Comparison of ENCODE assay signal across 18 mouse cellular contexts in the genomic region with DNA sequence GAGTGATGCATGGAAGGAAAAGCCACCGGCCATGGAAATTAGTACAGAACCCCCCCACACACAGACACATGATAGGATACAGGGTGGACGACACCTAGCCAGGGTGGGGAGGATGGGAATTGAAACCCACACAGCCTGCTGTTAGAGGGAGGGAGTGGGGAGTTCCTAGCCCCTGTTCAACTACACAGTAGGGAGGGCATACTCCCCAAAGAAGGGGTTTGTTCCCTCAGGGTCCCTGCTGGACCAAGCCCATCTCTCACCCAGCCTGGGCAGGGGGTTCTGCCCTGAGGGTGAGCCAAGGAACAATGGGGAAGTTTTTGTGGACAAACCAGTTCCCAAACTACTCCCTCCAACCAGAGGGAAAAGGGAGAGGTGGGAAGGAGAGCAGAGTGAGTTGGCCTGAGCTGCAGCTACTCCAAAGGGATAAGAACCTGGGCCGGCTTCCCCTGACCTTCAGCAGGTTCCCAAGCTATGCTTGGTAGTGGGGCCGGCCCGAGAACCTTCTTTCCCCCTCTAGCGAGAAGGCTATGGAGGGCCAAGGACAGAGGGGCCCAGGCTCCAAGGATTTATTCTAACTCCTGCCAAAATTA. TPM values are rescaled to one million over a fixed set of nuclear protein-coding genes. Genes with fewer than 3 reads are reported as not detected.
DNase-seq lines count a peak whose midpoint lies in the region; ATAC-seq and TF ChIP-seq lines count a peak whose summit lies in the region.
"Had no signal": no experiment of that assay in that cellular context is flagged by ENCODE, and none has a peak within 500 bp of the region (broad histone marks: within the 10 kb centered on the region; RNA-seq: fewer than 3 reads in every experiment).

No protein-coding gene starts in this region.

- no peak overlapping the region for H3K27ac ChIP-seq in heart, embryonic 11.5 days (ENCODE audit: low read depth, low read length)
- peak overlapping the region; percentile 85 for H3K27ac ChIP-seq in liver, embryonic 13.5 days
- no peak overlapping the region for H3K27ac ChIP-seq in liver, embryonic 11.5 days (ENCODE audit: low read depth, low read length)
- H3K27ac ChIP-seq in limb, embryonic 13.5 days: peak overlapping the region; percentile 44; the same call in 1 of the 2 replicates
- H3K27ac ChIP-seq: forebrain, embryonic 15.5 days; layer of hippocampus, adult 2 months; stomach, postnatal 0 days had no signal

- H3K9ac ChIP-seq in heart, embryonic 11.5 days (ENCODE audit: low read depth, low read length): 0 out of 2 replicates have a peak overlapping the region, but pooled peaks have one; percentile 43
- H3K9ac ChIP-seq in liver, embryonic 13.5 days: no peak overlapping the region
- H3K9ac ChIP-seq in liver, embryonic 11.5 days (ENCODE audit: low read depth, low read length): no peak overlapping the region
- H3K9ac ChIP-seq in limb, embryonic 13.5 days: 0 out of 2 replicates have a peak overlapping the region, but pooled peaks have one; percentile 25
- H3K9ac ChIP-seq: forebrain, embryonic 15.5 days; limb, embryonic 12.5 days had no signal

- intact Hi-C loops in left cerebral cortex, postnatal 4 days (cut with DNase I): no loop called here

- DNase-seq in heart, adult 8-10 months (ENCODE audit: low spot score): no peak
- no peak for DNase-seq in liver, embryonic 13.5 days
- no peak for DNase-seq in liver, embryonic 11.5 days (ENCODE audit: low spot score)
- no peak for DNase-seq in left cerebral cortex, postnatal 4 days
- DNase-seq: B cell, adult 2 months; gastrocnemius, postnatal 36 days; lung, adult 18-20 months; thymus, postnatal 25 days had no signal

- no peak overlapping the region for H3K4me3 ChIP-seq in heart, embryonic 11.5 days (ENCODE audit: low read depth, low read length)
- no peak overlapping the region for H3K4me3 ChIP-seq in liver, embryonic 13.5 days (replicated peaks)
- no peak overlapping the region for H3K4me3 ChIP-seq in liver, embryonic 11.5 days (ENCODE audit: low read depth, low read length)
- peak overlapping the region; percentile 10; the same call in 1 of the 2 replicates for H3K4me3 ChIP-seq in E14TG2a.4 (replicated peaks; ENCODE audit: low read length)
- no peak overlapping the region for H3K4me3 ChIP-seq in limb, embryonic 13.5 days
- H3K4me3 ChIP-seq: erythroblast, embryonic 14.5 days; forebrain, embryonic 15.5 days; layer of hippocampus, adult 2 months; limb, embryonic 12.5 days had no signal

- TF ChIP-seq CTCF in E14TG2a.4 (conservative IDR thresholded peaks at IDR 0.05; ENCODE audit: low read length): no peak

- H3K36me3 ChIP-seq in heart, embryonic 11.5 days (ENCODE audit: control insufficient read depth, insufficient read depth, low read length): peaks cover 34% of the 10 kb centered on the region
- H3K36me3 ChIP-seq in liver, embryonic 13.5 days: peaks cover 74% of the 10 kb centered on the region
- H3K36me3 ChIP-seq in liver, embryonic 11.5 days (ENCODE audit: control insufficient read depth, insufficient read depth, low read length): peaks cover 43% of the 10 kb centered on the region
- peaks cover 86% of the 10 kb centered on the region for H3K36me3 ChIP-seq in E14TG2a.4 (ENCODE audit: insufficient read depth, low read length)
- H3K36me3 ChIP-seq in limb, embryonic 13.5 days: peaks cover 72% of the 10 kb centered on the region

- no peak overlapping the region for H3K4me2 ChIP-seq in heart, embryonic 11.5 days
- H3K4me2 ChIP-seq in liver, embryonic 13.5 days: no peak overlapping the region
- H3K4me2 ChIP-seq in liver, embryonic 11.5 days: no peak overlapping the region
- H3K4me2 ChIP-seq in limb, embryonic 13.5 days (replicated peaks): no peak overlapping the region
- H3K4me2 ChIP-seq: forebrain, embryonic 15.5 days; limb, embryonic 12.5 days had no signal

- 49% methylated on average over 6 of the region's 6 CpGs for WGBS in heart, embryonic 11.5 days (ENCODE audit: insufficient replicate concordance)
- WGBS in liver, embryonic 13.5 days (ENCODE audit: insufficient replicate concordance): 81% methylated on average over 6 of the region's 6 CpGs
- 70% methylated on average over 6 of the region's 6 CpGs for WGBS in liver, embryonic 11.5 days
- 61% methylated on average over 6 of the region's 6 CpGs for WGBS in limb, embryonic 13.5 days

- no peak for ATAC-seq in heart, embryonic 11.5 days (replicated peaks; ENCODE audit: insufficient number of reproducible peaks, low FRiP score, low TSS enrichment)
- no peak for ATAC-seq in liver, embryonic 13.5 days (ENCODE audit: low read depth)
- ATAC-seq in liver, embryonic 11.5 days (replicated peaks; ENCODE audit: low FRiP score): no peak
- ATAC-seq in limb, embryonic 13.5 days (ENCODE audit: low FRiP score, low read depth): no peak
- ATAC-seq: forebrain, embryonic 15.5 days had no signal

- no peaks in the 10 kb centered on the region for H3K9me3 ChIP-seq in heart, embryonic 11.5 days (replicated peaks; ENCODE audit: control insufficient read depth, low read length)
- no peaks in the 10 kb centered on the region for H3K9me3 ChIP-seq in liver, embryonic 13.5 days (replicated peaks)
- no peaks in the 10 kb centered on the region for H3K9me3 ChIP-seq in liver, embryonic 11.5 days (ENCODE audit: control insufficient read depth, low read length)
- no peaks in the 10 kb centered on the region for H3K9me3 ChIP-seq in E14TG2a.4 (ENCODE audit: low read length)
- no peaks in the 10 kb centered on the region for H3K9me3 ChIP-seq in limb, embryonic 13.5 days
- H3K9me3 ChIP-seq: forebrain, embryonic 15.5 days; G1E; limb, embryonic 12.5 days had no signal

- peaks cover 10% of the 10 kb centered on the region for H3K4me1 ChIP-seq in heart, embryonic 11.5 days (ENCODE audit: control insufficient read depth, insufficient read depth, low read length)
- peaks cover 55% of the 10 kb centered on the region for H3K4me1 ChIP-seq in liver, embryonic 13.5 days (replicated peaks)
- peaks cover 16% of the 10 kb centered on the region for H3K4me1 ChIP-seq in liver, embryonic 11.5 days (replicated peaks; ENCODE audit: control insufficient read depth, insufficient read depth, low read length)
- peaks cover 88% of the 10 kb centered on the region for H3K4me1 ChIP-seq in E14TG2a.4 (replicated peaks; ENCODE audit: low read depth, low read length)
- H3K4me1 ChIP-seq in limb, embryonic 13.5 days: peaks cover 26% of the 10 kb centered on the region

- H3K27me3 ChIP-seq in heart, embryonic 11.5 days (ENCODE audit: control insufficient read depth, insufficient read depth, low read length): no peaks in the 10 kb centered on the region
- no peaks in the 10 kb centered on the region for H3K27me3 ChIP-seq in liver, embryonic 13.5 days
- H3K27me3 ChIP-seq in liver, embryonic 11.5 days (replicated peaks; ENCODE audit: control insufficient read depth, insufficient read depth, low read length): no peaks in the 10 kb centered on the region
- no peaks in the 10 kb centered on the region for H3K27me3 ChIP-seq in E14TG2a.4 (ENCODE audit: insufficient read depth, low read length)
- H3K27me3 ChIP-seq in limb, embryonic 13.5 days: no peaks in the 10 kb centered on the region
- H3K27me3 ChIP-seq: forebrain, embryonic 15.5 days; limb, embryonic 12.5 days had no signal

RNA-seq across cellular contexts. Expression of gene Tmub2, which starts 4.9 kb away (rescaled TPM):
- polyA plus RNA-seq in heart, embryonic 11.5 days (2014; fragmentation: Nextera tagmentation; extraction: Ambion mirVana): 40.1 and 40.5 TPM in 2 replicates
- total RNA-seq in heart, adult 8-10 months (2022): 10 to 100 TPM; 27.0 to 28.1 (median 27.6) TPM
- 22.8 and 24.9 TPM in 2 replicates for polyA plus RNA-seq in liver, embryonic 13.5 days (2015; fragmentation: Nextera tagmentation; extraction: Ambion mirVana)
- polyA plus RNA-seq in liver, embryonic 11.5 days (2014; fragmentation: Nextera tagmentation; extraction: Ambion mirVana): 41.6 and 44.8 TPM in 2 replicates
- 52.8 and 57.3 TPM in 2 replicates for polyA plus RNA-seq in limb, embryonic 13.5 days (2015; fragmentation: Nextera tagmentation; extraction: Ambion mirVana)
- 10 to 100 TPM; 53.6 to 56.1 TPM for total RNA-seq in left cerebral cortex, postnatal 4 days (2021)

RNA-seq across cellular contexts. Expression of gene Atxn7l3, which starts 6.8 kb away (rescaled TPM):
- polyA plus RNA-seq in heart, embryonic 11.5 days (2014; fragmentation: Nextera tagmentation; extraction: Ambion mirVana): 9.9 and 12.0 TPM in 2 replicates
- total RNA-seq in heart, adult 8-10 months (2022): 10 to 100 TPM; 17.7 to 21.1 (median 20.1) TPM
- polyA plus RNA-seq in liver, embryonic 13.5 days (2015; fragmentation: Nextera tagmentation; extraction: Ambion mirVana): 4.6 and 4.9 TPM in 2 replicates
- polyA plus RNA-seq in liver, embryonic 11.5 days (2014; fragmentation: Nextera tagmentation; extraction: Ambion mirVana): 11.4 and 14.7 TPM in 2 replicates
- polyA plus RNA-seq in limb, embryonic 13.5 days (2015; fragmentation: Nextera tagmentation; extraction: Ambion mirVana): 20.7 and 21.4 TPM in 2 replicates
- 100 to 1,000 TPM; 183 to 189 TPM for total RNA-seq in left cerebral cortex, postnatal 4 days (2021)

RNA-seq across cellular contexts. Expression of gene Asb16, which starts 21.1 kb away (rescaled TPM):
- 0.23 TPM in 1 of 2 replicates, not detected in the other for polyA plus RNA-seq in heart, embryonic 11.5 days (2014; fragmentation: Nextera tagmentation; extraction: Ambion mirVana)
- total RNA-seq in heart, adult 8-10 months (2022): 1 to 10 TPM; 1.3 to 1.6 (median 1.5) TPM
- 0.06 and 0.08 TPM in 2 replicates for polyA plus RNA-seq in liver, embryonic 13.5 days (2015; fragmentation: Nextera tagmentation; extraction: Ambion mirVana)
- 0.05 and 0.12 TPM in 2 replicates for polyA plus RNA-seq in liver, embryonic 11.5 days (2014; fragmentation: Nextera tagmentation; extraction: Ambion mirVana)
- 0.22 TPM in 2 replicates for polyA plus RNA-seq in limb, embryonic 13.5 days (2015; fragmentation: Nextera tagmentation; extraction: Ambion mirVana)
- total RNA-seq in left cerebral cortex, postnatal 4 days (2021): under 1 TPM; 0.91 to 0.98 TPM
- total RNA-seq: hematopoietic stem cell, adult 5-6 weeks had no signal
- polyA plus RNA-seq: forebrain, embryonic 15.5 days; G1E had no signal

RNA-seq across cellular contexts. Expression of gene Ubtf, which starts 29.9 kb away (rescaled TPM):
- 52.4 and 56.4 TPM in 2 replicates for polyA plus RNA-seq in heart, embryonic 11.5 days (2014; fragmentation: Nextera tagmentation; extraction: Ambion mirVana)
- total RNA-seq in heart, adult 8-10 months (2022): 10 to 100 TPM; 48.6 to 59.7 (median 52.1) TPM
- polyA plus RNA-seq in liver, embryonic 13.5 days (2015; fragmentation: Nextera tagmentation; extraction: Ambion mirVana): 70.0 and 81.5 TPM in 2 replicates
- polyA plus RNA-seq in liver, embryonic 11.5 days (2014; fragmentation: Nextera tagmentation; extraction: Ambion mirVana): 104 and 108 TPM in 2 replicates
- polyA plus RNA-seq in limb, embryonic 13.5 days (2015; fragmentation: Nextera tagmentation; extraction: Ambion mirVana): 83.9 and 85.9 TPM in 2 replicates
- total RNA-seq in left cerebral cortex, postnatal 4 days (2021): 100 to 1,000 TPM; 113 to 115 TPM

RNA-seq across cellular contexts. Expression of gene BC030867, which starts 40.9 kb away (rescaled TPM):
- 12.7 and 13.2 TPM in 2 replicates for polyA plus RNA-seq in heart, embryonic 11.5 days (2014; fragmentation: Nextera tagmentation; extraction: Ambion mirVana)
- total RNA-seq in heart, adult 8-10 months (2022): under 1 TPM; 0.12 to 0.23 (median 0.18) TPM
- polyA plus RNA-seq in liver, embryonic 13.5 days (2015; fragmentation: Nextera tagmentation; extraction: Ambion mirVana): 14.6 and 16.4 TPM in 2 replicates
- 28.2 and 29.4 TPM in 2 replicates for polyA plus RNA-seq in liver, embryonic 11.5 days (2014; fragmentation: Nextera tagmentation; extraction: Ambion mirVana)
- 15.8 and 16.1 TPM in 2 replicates for polyA plus RNA-seq in limb, embryonic 13.5 days (2015; fragmentation: Nextera tagmentation; extraction: Ambion mirVana)
- 1 to 10 TPM; 1.4 to 1.6 TPM for total RNA-seq in left cerebral cortex, postnatal 4 days (2021)
- total RNA-seq: gastrocnemius, postnatal 36 days had no signal

Comparison
In these comparisons a context has a peak if more than half of its experiments do, and no peak if none do; other contexts are left out.
1. H3K27ac ChIP-seq: peak in liver, embryonic 13.5 days (single experiment) and limb, embryonic 13.5 days (single experiment); none in heart, embryonic 11.5 days (single experiment) and liver, embryonic 11.5 days (single experiment).
2. H3K9ac ChIP-seq: peak in heart, embryonic 11.5 days (single experiment) and limb, embryonic 13.5 days (single experiment); none in liver, embryonic 13.5 days (single experiment) and liver, embryonic 11.5 days (single experiment).